Mouse (Mus musculus) layer of hippocampus, adult 9-11 months (tissue): ENCODE measurements around the gene Slc9a3r1.

Experiments
- DNase-seq: peaks from one replicate; pipeline ENCODE4 v3.0.0; 2022

The Slc9a3r1 gene

GRCm38 (mm10) chr11:115163568-115164150 is 518 bp downstream of the Slc9a3r1 start:
- DNase-seq: no peak

GRCm38 (mm10) chr11:115164341-115164975 is 1.3 kb downstream of the Slc9a3r1 start:
- no peak for DNase-seq

DNA sequence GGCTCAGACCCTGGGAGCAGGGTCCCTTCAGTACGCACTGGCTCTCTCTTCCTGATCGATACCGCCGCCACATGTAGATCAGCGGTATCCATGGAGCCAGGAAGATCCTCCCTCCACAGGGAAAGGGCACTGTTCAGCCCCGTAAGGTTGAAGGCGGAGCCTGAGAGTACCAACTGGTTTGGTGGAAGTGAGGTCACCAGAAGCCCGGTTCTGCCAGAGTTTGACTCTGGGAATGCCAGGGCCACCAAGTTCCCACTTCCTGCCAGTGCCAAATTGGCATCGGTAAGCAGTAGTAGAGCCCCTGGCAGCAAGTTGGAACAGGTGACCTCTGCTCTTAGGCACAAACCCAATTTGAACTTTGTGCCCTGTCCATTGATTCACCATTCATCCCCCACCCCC is 1.8 kb downstream of the Slc9a3r1 start:
- DNase-seq: no peak

GRCm38 (mm10) chr11:115166776-115167175 is 3.6 kb downstream of the Slc9a3r1 start:
- DNase-seq: no peak

DNA sequence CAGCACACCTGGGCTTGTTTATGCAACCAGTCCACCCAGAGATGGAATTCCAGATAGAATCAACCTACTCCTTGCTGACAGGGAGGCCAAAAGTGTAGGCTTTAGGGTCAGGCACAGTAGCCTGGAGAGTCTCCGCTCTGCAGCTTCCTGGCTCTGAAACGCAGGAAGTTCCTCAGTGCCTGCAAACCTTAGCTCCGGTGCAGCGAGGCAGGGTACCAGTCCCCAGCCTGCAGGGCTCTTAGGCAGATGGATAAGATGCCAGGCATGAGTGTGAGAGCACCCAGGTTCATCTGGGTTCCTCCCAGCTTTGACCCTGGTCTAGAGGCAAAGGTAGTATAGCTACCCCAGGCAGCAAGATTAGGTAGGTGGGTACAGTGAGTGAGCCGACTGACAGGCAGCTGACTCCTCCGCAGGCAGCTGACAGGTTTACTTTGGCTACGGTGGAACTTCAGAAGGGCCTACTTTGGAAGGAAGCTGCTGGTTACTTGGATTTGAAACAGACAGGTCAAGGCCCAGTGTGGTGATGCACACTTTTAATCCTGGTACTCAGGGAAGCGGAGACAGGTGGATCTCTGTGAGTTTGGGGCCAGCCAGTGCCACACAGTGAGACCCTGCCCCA is 4.6 kb downstream of the Slc9a3r1 start:
- no peak for DNase-seq

GRCm38 (mm10) chr11:115169430-115169829 is 6.3 kb downstream of the Slc9a3r1 start:
- DNase-seq: no peak

DNA sequence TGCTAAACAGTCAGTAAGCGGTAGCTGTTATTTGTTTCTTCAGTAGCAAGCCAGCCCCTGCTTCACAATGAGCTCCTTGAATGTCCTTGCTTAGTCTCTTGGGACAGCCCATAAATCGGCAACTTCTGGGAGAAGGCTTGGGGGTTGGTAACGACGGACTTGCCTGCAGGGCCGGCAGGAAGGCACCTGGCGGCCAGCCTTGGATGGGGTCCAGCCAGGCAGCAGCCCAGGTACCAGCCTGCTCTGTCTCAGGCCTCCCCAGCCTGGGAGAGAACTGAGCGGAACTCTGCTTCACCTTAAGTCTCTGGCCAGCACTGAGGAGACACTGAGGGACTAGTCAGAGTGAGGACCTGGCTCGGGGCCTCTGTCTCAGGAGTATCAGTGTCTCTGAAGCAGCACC is 8.0 kb downstream of the Slc9a3r1 start:
- DNase-seq: no peak

- DNase-seq: no peak
Observed at GRCm38 (mm10) chr11:115172825-115173287, 9.7 kb downstream of the Slc9a3r1 start.

GRCm38 (mm10) chr11:115173549-115174339 is 10.6 kb downstream of the Slc9a3r1 start:
- no peak for DNase-seq

DNA sequence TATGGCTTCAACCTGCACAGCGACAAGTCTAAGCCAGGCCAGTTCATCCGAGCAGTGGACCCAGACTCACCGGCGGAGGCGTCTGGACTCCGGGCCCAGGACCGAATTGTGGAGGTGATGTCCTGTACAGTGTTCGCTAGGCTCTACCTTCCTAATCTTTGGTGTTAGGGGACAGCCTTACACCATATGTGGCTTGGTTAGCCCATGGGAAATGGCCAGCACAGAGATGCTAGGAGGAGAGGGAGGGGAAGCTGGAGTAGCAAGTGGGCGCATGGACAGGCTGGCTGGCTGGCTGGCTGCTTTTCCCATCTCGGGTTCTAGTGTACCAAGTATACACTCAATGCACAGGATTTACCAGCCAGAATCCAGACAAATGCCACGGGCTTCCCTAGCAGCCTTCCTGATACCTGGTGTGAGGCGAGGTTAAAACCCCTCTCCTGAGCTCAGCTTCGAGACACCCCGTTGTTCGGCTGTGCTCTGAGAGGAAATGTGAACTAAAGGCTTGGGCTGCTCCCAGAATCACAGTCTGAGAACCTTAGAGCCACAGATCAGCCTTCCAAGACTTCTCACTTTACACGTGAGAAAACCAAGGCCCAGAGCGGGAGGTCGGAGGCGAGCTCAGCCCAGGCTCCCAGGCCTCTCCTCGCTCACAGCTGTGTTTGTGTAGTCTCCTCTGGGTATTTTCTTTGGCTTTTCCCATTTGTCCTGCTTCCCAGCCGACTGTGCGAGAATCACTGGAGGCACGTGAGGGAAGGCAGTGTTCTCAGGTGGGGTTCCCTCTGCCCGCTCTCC is 13.5 kb downstream of the Slc9a3r1 start:
- no peak for DNase-seq

DNA sequence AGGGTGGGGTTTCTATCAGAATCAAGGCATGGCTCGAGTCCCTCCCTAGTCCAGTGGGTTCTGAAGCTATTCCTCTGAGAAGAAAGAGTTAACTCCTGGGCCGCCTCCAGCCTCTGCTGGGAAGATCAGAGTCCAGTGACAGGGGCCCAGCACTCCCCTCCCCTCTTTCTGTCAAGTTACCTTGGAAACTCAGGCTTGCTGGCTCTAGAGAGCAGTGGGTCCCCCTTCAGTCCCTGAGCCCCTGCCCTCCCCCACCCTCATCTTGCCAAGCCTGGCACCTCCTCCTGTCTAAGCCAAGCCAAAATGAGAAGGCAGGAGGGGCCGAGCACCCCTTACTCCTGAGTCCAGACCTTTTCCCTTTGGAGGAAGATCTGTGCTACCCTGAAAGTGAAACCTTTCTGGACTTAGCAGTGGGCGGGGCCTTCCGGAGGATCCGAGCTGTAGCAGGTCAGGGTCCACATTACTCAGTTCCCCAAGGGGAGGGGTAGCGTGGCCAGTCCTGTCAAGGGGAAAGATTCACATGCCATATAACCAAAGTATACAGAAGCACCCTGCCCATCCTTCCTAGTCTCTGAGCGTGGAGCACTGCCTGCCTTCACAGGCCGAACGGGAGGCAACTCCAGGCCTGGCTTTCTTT is 14.5 kb downstream of the Slc9a3r1 start:
- no peak for DNase-seq

DNA sequence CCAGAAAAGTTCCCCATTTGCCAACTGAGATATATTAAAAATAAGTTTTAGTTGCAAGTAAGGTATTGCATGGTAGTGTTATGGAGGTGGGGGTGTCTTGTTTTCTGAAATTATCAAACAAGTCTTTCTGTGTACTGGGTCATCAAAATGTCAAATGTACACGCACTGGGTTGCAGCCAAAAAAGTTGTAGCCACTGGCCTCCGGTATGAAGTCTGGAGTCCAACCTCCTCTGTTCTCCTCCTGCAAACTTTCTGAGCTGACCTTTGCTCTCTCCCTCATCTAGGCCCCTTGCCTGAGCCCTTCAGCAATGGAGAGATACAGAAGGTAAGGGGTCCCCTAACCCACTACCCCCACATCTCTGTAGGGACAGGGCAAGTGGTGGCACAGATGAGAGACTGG is 15.6 kb downstream of the Slc9a3r1 start:
- no peak for DNase-seq

GRCm38 (mm10) chr11:115179191-115179590 is 16.1 kb downstream of the Slc9a3r1 start:
- DNase-seq: no peak

DNA sequence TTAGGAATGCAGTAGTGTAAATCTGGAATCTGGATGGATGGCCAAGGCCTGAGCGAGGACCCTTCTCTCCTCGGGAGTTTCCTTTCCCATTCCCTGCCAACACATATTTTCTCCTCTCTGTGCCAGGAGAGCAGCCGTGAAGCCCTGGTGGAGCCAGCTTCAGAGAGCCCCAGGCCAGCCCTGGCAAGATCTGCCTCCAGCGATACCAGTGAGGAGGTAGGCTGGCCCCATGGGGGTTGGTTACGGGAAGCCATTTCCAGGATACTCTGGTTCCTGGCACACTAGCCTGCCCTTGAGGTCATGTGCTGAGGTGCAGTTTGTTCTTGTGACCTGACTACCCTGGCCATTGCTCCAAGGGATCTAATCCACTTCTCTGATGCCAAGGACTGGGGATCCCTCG is 16.7 kb downstream of the Slc9a3r1 start:
- no peak for DNase-seq

DNA sequence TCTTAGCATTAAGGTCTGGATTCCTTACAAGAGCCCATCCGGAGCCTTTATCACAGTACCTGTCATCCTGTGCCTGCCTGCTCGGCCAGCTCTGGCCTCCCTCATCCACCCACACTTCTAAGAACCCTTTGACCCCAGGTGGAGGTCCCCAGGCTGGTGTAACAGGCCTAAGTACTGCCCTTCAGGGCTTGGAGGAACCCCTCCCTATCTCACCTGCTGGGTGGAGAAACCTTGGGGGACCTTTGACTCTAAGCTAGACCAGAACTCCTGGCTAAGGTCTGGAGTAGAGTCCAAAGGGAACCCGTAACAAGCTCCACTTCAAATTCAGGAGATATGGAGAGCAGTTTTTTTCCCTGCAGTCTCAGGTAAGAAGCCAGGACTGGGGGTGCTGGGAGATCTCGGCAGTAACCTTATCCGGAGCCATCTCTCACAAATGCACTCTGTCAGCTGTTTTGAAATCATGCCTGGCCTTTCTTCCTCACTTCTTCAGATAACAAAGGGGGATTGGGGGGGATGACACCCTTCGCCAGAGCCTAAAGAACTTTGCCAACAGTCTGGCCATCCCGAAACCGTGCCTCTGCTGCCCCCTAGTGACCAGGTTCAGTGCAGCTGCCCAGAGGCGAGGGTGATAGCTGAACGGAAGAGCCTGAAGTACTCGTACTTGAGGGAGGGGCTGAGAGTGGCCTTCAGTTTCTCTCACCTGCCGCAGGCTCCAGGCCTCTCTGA is 18.9 kb downstream of the Slc9a3r1 start:
- no peak for DNase-seq

- DNase-seq: no peak
Observed at GRCm38 (mm10) chr11:115184973-115185372, 21.8 kb downstream of the Slc9a3r1 start.

DNA sequence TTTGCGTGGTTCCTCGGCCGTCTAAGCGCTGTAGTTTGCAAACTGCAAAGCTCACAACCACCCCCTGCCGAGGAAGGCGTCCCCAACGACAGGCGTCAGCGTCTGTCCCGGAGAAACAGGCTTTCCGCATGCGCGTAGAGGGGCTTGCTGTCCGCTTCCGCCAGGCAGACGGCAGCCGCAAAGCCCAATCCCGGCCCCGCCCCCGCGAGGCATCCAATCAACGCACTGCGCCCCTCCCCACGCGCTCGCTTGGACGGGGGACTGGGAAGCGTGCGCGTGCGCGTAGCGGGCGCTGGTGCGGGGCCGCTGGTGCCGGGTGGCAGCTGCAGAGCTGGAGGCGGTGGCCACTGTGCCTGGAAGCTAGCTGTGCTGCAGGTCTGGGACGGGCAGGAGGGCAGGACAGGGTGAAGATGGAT is 24.1 kb downstream of the Slc9a3r1 start, which contains the start of gene Tmem104:
Gene Tmem104 (plus strand): TSS at position 264 of the 416 bp plus-strand sequence.
- peak; percentile 99 for DNase-seq

- no peak for DNase-seq
Observed at GRCm38 (mm10) chr11:115187693-115188092, 24.6 kb downstream of the Slc9a3r1 start, which contains the start of gene Nat9. Nat9 (minus strand) TSS chr11:115187859.

GRCm38 (mm10) chr11:115188539-115189231 is 25.5 kb downstream of the Slc9a3r1 start:
- DNase-seq: no peak

DNA sequence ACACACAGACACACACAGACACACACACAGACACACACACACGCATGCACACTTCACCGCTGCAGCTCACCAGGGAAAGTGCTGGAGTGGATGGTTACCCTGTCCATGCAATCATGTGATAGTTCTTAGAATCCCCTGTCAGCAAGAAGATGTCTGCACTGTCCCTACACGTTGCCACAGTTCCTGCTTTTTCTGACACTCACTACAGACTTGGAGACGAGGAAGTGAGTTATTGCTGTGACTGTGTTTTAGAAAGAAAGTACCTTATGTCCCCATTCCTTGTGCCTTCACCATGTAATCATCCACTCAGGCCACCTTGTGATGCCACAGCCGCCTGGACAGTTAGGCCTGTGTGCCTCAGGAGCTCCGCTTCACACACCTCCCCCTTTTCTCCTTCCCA is 26.2 kb downstream of the Slc9a3r1 start:
- DNase-seq: peak; percentile 60

GRCm38 (mm10) chr11:115192180-115192579 is 29.0 kb downstream of the Slc9a3r1 start:
- peak; percentile 59 for DNase-seq
